Mouse (Mus musculus) olfactory bulb, adult 2 months (tissue): ENCODE results near the gene 2310033P09Rik.

Experiments
- CTCF ChIP-seq: fragments of 200-500 bp; IDR thresholded peaks from 2 replicates; pipeline ENCODE4 v1.5.1; 2012; ENCODE audit warnings: low read depth, mild to moderate bottlenecking, low read length, moderate library complexity; ENCODE audit not compliant: insufficient read depth
- POLR2A ChIP-seq: fragments of 200-500 bp; IDR thresholded peaks from 2 replicates; pipeline ENCODE4 v1.6.1; 2012; ENCODE audit warnings: mild to moderate bottlenecking, low read depth, low read length, moderate library complexity; ENCODE audit not compliant: insufficient read depth

DNA sequence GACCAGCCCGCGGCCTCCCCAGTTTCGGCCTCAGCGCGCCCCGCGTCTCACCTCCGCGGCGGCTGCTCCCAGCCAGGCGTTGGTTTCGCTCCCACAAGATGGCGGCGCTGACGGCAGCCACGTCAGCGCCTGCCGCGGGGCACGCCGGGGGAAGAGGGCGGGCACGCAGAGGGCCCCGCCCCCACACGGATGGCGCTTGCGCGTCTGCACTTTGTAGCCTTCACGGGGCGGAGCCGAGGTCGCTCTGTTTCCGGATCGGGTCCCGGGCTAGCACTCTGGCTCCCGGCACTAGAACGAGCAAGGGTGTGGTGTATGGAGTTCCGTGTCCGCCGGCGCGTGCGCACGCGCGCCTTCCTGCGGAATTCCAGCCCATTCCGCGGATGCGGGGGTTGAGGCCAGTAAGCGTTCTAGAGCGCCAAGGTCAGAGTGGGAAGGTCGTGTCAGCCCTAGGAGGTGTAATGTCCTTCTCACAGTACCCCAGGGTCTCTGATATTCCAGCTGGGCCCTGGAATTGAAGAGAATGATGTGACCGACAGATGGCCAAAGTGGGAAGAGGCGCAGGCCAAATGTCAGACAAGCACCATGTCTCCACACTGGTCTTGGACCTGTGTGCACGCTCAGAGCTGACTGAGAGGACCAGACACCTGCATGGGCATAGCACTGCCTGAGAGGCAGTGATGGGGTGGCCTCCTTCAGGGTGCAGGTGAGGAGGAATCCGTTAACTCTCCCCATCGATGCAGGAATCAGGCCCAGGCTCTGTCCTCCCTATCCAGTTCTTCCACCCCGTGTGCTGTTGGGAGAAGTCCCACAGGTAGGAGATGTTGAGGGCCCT lies 20.2 kb downstream of the 2310033P09Rik start, which contains the start of gene Arf1:
- peak; percentile 97 for TF ChIP-seq POLR2A
- no peak for TF ChIP-seq CTCF
